Mouse (Mus musculus) intestine, embryonic 15.5 days (tissue): ENCODE results near the gene Oat. TPM values are rescaled to one million over a fixed set of nuclear protein-coding genes. Genes with fewer than 3 reads are reported as not detected.

Experiments used
- ATAC-seq: fragments of 200-750 bp; cut with Nextera tagmentation; 2 replicates; pipeline ENCODE4 v1.8.0; 2017; ENCODE audit warnings: moderate TSS enrichment, moderate library complexity
- H3K27ac ChIP-seq: fragments of 300-500 bp; sonication (generic); 2 replicates; pipeline ENCODE4 v1.5.1; 2015; ENCODE audit warnings: mild to moderate bottlenecking, inconsistent platforms
- H3K27me3 ChIP-seq: fragments of 300-500 bp; sonication (generic); replicated peaks from 2 replicates; pipeline ENCODE4 v1.6.1; 2015; ENCODE audit warnings: inconsistent platforms
- H3K36me3 ChIP-seq: fragments of 300-500 bp; sonication (generic); 2 replicates; pipeline ENCODE4 v1.6.1; 2015; ENCODE audit warnings: inconsistent platforms
- H3K4me1 ChIP-seq: fragments of 300-500 bp; sonication (generic); replicated peaks from 2 replicates; pipeline ENCODE4 v1.6.1; 2015; ENCODE audit warnings: inconsistent platforms
- H3K4me2 ChIP-seq: fragments of 300-500 bp; sonication (generic); replicated peaks from 2 replicates; pipeline ENCODE4 v1.6.1; 2015; ENCODE audit warnings: mild to moderate bottlenecking, inconsistent platforms
- H3K4me3 ChIP-seq: fragments of 300-500 bp; sonication (generic); replicated peaks from 2 replicates; pipeline ENCODE4 v1.5.1; 2015; ENCODE audit warnings: inconsistent platforms
- H3K9ac ChIP-seq: fragments of 300-500 bp; sonication (generic); 2 replicates; pipeline ENCODE4 v1.6.1; 2015; ENCODE audit warnings: inconsistent platforms
- H3K9me3 ChIP-seq: fragments of 300-500 bp; sonication (generic); 2 replicates; pipeline ENCODE4 v1.6.1; 2016; ENCODE audit warnings: inconsistent platforms
- WGBS: fragments of 180-500 bp; shearing (Covaris S2); methylation state at CpG from one replicate; pipeline ENCODE4 v1.1.7; 2015; 5-methylcytosine and 5-hydroxymethylcytosine counted together
- polyA plus RNA-seq: library from polyadenylated mRNA; unstranded; fragments of >200 nt; fragmentation: Nextera tagmentation; extraction: Ambion mirVana; gene quantifications from 2 replicates; pipeline ENCODE4 v1.2.1, GENCODE M21; 2015

Oat gene
- polyA plus RNA-seq, 1 experiment from 2014 or later: 1,488 TPM

GRCm38 (mm10) chr7:132604720-132605119, 28.5 kb upstream of the Oat start:
- no peak overlapping the region for H3K9ac ChIP-seq
- no peaks in the 10 kb centered on the region for H3K9me3 ChIP-seq
- H3K27ac ChIP-seq: no peak overlapping the region
- H3K36me3 ChIP-seq: no peaks in the 10 kb centered on the region
- no peak overlapping the region for H3K4me2 ChIP-seq
- no peak overlapping the region for H3K4me3 ChIP-seq
- peaks cover 6% of the 10 kb centered on the region for H3K4me1 ChIP-seq
- WGBS: 91% methylated on average over 4 of the region's 4 CpGs
- ATAC-seq: no peak
- peaks cover 32% of the 10 kb centered on the region for H3K27me3 ChIP-seq

- whole genome bisulfite sequencing: 24% methylated on average over 8 of the region's 8 CpGs
- Histone ChIP-seq H3K9ac (no peak overlapping the region), H3K27me3 (peaks cover 63% of the 10 kb centered on the region), H3K4me3 (no peak overlapping the region), H3K4me2 (no peak overlapping the region), H3K4me1 (peaks cover 35% of the 10 kb centered on the region), H3K9me3 (no peaks in the 10 kb centered on the region), H3K27ac (no peak overlapping the region), H3K36me3 (no peaks in the 10 kb centered on the region)
- no peak for ATAC-seq
Observed at GRCm38 (mm10) chr7:132600926-132601325, 24.7 kb upstream of the Oat start.

- WGBS: 7% methylated on average over 9 of the region's 9 CpGs
- peaks cover 63% of the 10 kb centered on the region for H3K27me3 ChIP-seq
Observed at GRCm38 (mm10) chr7:132600026-132600425, 23.8 kb upstream of the Oat start.

GRCm38 (mm10) chr7:132599071-132599975, 23.1 kb upstream of the Oat start, which contains the start of gene Nkx1-2:
Nkx1-2 (minus strand) TSS chr7:132599637.
- H3K9ac ChIP-seq: peak within 1 kb of the TSS; percentile 3; the same call in 1 of the 2 replicates
- ATAC-seq: peak; percentile 26; the same call in 1 of the 2 replicates
- peak within 1 kb of the TSS; percentile 91 for H3K4me2 ChIP-seq
- WGBS: 3% methylated on average over 49 of the region's 52 CpGs
- peaks cover 63% of the 10 kb centered on the region for H3K27me3 ChIP-seq
- peaks cover 35% of the 10 kb centered on the region for H3K4me1 ChIP-seq
- no peaks in the 10 kb centered on the region for H3K9me3 ChIP-seq
- no peaks in the 10 kb centered on the region for H3K36me3 ChIP-seq
- no peak within 1 kb of the TSS for H3K27ac ChIP-seq
- peak within 1 kb of the TSS; percentile 47 for H3K4me3 ChIP-seq

More at GRCm38 (mm10) chr7:132600026-132600425, 23.8 kb upstream of the Oat start:
- Histone ChIP-seq H3K36me3 (no peaks in the 10 kb centered on the region), H3K4me2 (peak overlapping the region; percentile 85), H3K4me1 (peaks cover 35% of the 10 kb centered on the region), H3K9me3 (no peaks in the 10 kb centered on the region), H3K4me3 (peak overlapping the region; percentile 37), H3K27ac (no peak overlapping the region), H3K9ac (no peak overlapping the region)
- ATAC-seq: no peak

- peaks cover 58% of the 10 kb centered on the region for H3K27me3 ChIP-seq
- peaks cover 35% of the 10 kb centered on the region for H3K4me1 ChIP-seq
Observed at GRCm38 (mm10) chr7:132597251-132598041, 21.2 kb upstream of the Oat start.

GRCm38 (mm10) chr7:132596557-132597250, 20.5 kb upstream of the Oat start:
- no peak overlapping the region for H3K27ac ChIP-seq
- peak; percentile 50 for ATAC-seq
- H3K9me3 ChIP-seq: no peaks in the 10 kb centered on the region
- H3K4me2 ChIP-seq: peak overlapping the region; percentile 91
- peaks cover 52% of the 10 kb centered on the region for H3K27me3 ChIP-seq
- peaks cover 35% of the 10 kb centered on the region for H3K4me1 ChIP-seq
- 15% methylated on average over 26 of the region's 26 CpGs for WGBS
- H3K9ac ChIP-seq: peak overlapping the region; percentile 40; the same call in 1 of the 2 replicates
- no peaks in the 10 kb centered on the region for H3K36me3 ChIP-seq
- peak overlapping the region; percentile 47 for H3K4me3 ChIP-seq

More at GRCm38 (mm10) chr7:132597251-132598041, 21.2 kb upstream of the Oat start:
- Histone ChIP-seq H3K9me3 (no peaks in the 10 kb centered on the region), H3K9ac (peak overlapping the region; percentile 40), H3K4me2 (peak overlapping the region; percentile 91), H3K4me3 (peak overlapping the region; percentile 47), H3K27ac (no peak overlapping the region), H3K36me3 (no peaks in the 10 kb centered on the region)
- under 1% methylated on average over 49 of the region's 60 CpGs for WGBS
- peak; percentile 76 for ATAC-seq

GRCm38 (mm10) chr7:132595787-132596186, 19.6 kb upstream of the Oat start:
- ATAC-seq: no peak
- WGBS: 81% methylated on average over 3 of the region's 3 CpGs
- Histone ChIP-seq H3K4me2 (no peak overlapping the region), H3K27me3 (peaks cover 43% of the 10 kb centered on the region), H3K9ac (no peak overlapping the region), H3K9me3 (no peaks in the 10 kb centered on the region), H3K36me3 (no peaks in the 10 kb centered on the region), H3K4me1 (peaks cover 35% of the 10 kb centered on the region), H3K4me3 (no peak overlapping the region), H3K27ac (no peak overlapping the region)

- 93% methylated on average over 2 of the region's 2 CpGs for WGBS
- no peak overlapping the region for H3K27ac ChIP-seq
- no peak overlapping the region for H3K9ac ChIP-seq
- no peaks in the 10 kb centered on the region for H3K36me3 ChIP-seq
- H3K9me3 ChIP-seq: no peaks in the 10 kb centered on the region
- no peak overlapping the region for H3K4me2 ChIP-seq
- H3K4me1 ChIP-seq: peaks cover 24% of the 10 kb centered on the region
- no peak for ATAC-seq
- peaks cover 30% of the 10 kb centered on the region for H3K27me3 ChIP-seq
- no peak overlapping the region for H3K4me3 ChIP-seq
Observed at GRCm38 (mm10) chr7:132594325-132594724, 18.1 kb upstream of the Oat start.

- no peaks in the 10 kb centered on the region for H3K9me3 ChIP-seq
- no peak overlapping the region for H3K4me3 ChIP-seq
- peaks cover 25% of the 10 kb centered on the region for H3K27me3 ChIP-seq
- H3K9ac ChIP-seq: no peak overlapping the region
- peaks cover 19% of the 10 kb centered on the region; the same call in 1 of the 2 replicates for H3K4me1 ChIP-seq
- H3K27ac ChIP-seq: no peak overlapping the region
- H3K4me2 ChIP-seq: no peak overlapping the region
- WGBS: 75% methylated on average over 2 of the region's 2 CpGs
- no peaks in the 10 kb centered on the region for H3K36me3 ChIP-seq
- no peak for ATAC-seq
Observed at GRCm38 (mm10) chr7:132593762-132594161, 17.6 kb upstream of the Oat start.

- peak; percentile 46; the same call in 1 of the 2 replicates for ATAC-seq
Observed at GRCm38 (mm10) chr7:132589610-132590009, 13.4 kb upstream of the Oat start.

GRCm38 (mm10) chr7:132587167-132587566, 11.0 kb upstream of the Oat start:
- Histone ChIP-seq H3K4me1 (peaks cover 6% of the 10 kb centered on the region; the same call in 1 of the 2 replicates), H3K4me3 (no peak overlapping the region), H3K36me3 (no peaks in the 10 kb centered on the region), H3K27me3 (no peaks in the 10 kb centered on the region), H3K27ac (peak overlapping the region; percentile 64), H3K9ac (no peak overlapping the region), H3K9me3 (no peaks in the 10 kb centered on the region), H3K4me2 (peak overlapping the region; percentile 24)
- WGBS: 31% methylated on average over 5 of the region's 5 CpGs
- ATAC-seq: peak; percentile 74

More at GRCm38 (mm10) chr7:132589610-132590009, 13.4 kb upstream of the Oat start:
- Histone ChIP-seq H3K36me3 (no peaks in the 10 kb centered on the region), H3K4me2 (no peak overlapping the region), H3K27me3 (no peaks in the 10 kb centered on the region), H3K27ac (peak overlapping the region; percentile 52; the same call in 1 of the 2 replicates), H3K4me3 (no peak overlapping the region), H3K9me3 (no peaks in the 10 kb centered on the region), H3K4me1 (peaks cover 3% of the 10 kb centered on the region; the same call in 1 of the 2 replicates), H3K9ac (no peak overlapping the region)
- 42% methylated on average over 5 of the region's 5 CpGs for WGBS
